Comparison of ENCODE assay signal across 7 mouse cellular contexts in genomic region chr6:29768791-29769441, GRCm38 (mm10). TPM values are rescaled to one million over a fixed set of nuclear protein-coding genes. Genes with fewer than 3 reads are reported as not detected.
DNase-seq lines count a peak whose midpoint lies in the region; ATAC-seq and TF ChIP-seq lines count a peak whose summit lies in the region.

No protein-coding gene starts in this region.

- no peaks in the 10 kb centered on the region for H3K36me3 ChIP-seq in heart, adult 2 months (ENCODE audit: control insufficient read depth, insufficient read depth, low read length)
- H3K36me3 ChIP-seq in kidney, embryonic 14.5 days (ENCODE audit: control insufficient read depth, insufficient read depth, low read length), result no peaks in the 10 kb centered on the region

- peak overlapping the region; percentile 95 for H3K4me3 ChIP-seq in heart, adult 2 months
- H3K4me3 ChIP-seq in kidney, embryonic 14.5 days (ENCODE audit: low read length), result peak overlapping the region; percentile 88

- TF ChIP-seq EP300 in heart, adult 2 months (IDR thresholded peaks at IDR 0.05; ENCODE audit: insufficient read depth, low read depth, low read length), result no peak

- peak; percentile 56 for DNase-seq in 416B (ENCODE audit: low read depth)
- peak; percentile 66 for DNase-seq in CD4-positive helper T cell, adult 2 months (ENCODE audit: low read depth, low spot score)
- peak; percentile 36 for DNase-seq in c-Kit-positive CD71-positive TER-119-positive erythroid progenitor cells, embryonic 14.5 days (ENCODE audit: low spot score)
- DNase-seq in heart, adult 2 months, result no peak
- peak; percentile 50 for DNase-seq in lung, postnatal 10 days
- peak; percentile 54 for DNase-seq in right cerebral cortex, postnatal 25 days

- peak; percentile 56; the same call in 1 of the 2 replicates for ATAC-seq in kidney, embryonic 14.5 days (ENCODE audit: low FRiP score, low TSS enrichment)

- TF ChIP-seq POLR2A in heart, adult 2 months (IDR thresholded peaks at IDR 0.05; ENCODE audit: insufficient read depth, low read depth, low read length), result no peak

- TF ChIP-seq CTCF in heart, adult 2 months (IDR thresholded peaks at IDR 0.05), result no peak

- H3K9ac ChIP-seq in heart, adult 2 months (ENCODE audit: low read depth, low read length), result peak overlapping the region; percentile 75
- peak overlapping the region; percentile 85 for H3K9ac ChIP-seq in kidney, embryonic 14.5 days (ENCODE audit: low read depth, low read length)

- H3K4me2 ChIP-seq in kidney, embryonic 14.5 days (replicated peaks; ENCODE audit: low read depth, low read length), result peak overlapping the region; percentile 75

- intact Hi-C loops in heart, adult 2 months (cut with DNase I), result loop anchor here (10.0 kb wide), 1 partner anchor 276 kb away; the partner anchor contains the start of gene Nrf1

- peak overlapping the region; percentile 62 for H3K27ac ChIP-seq in heart, adult 2 months
- peak overlapping the region; percentile 88 for H3K27ac ChIP-seq in kidney, embryonic 14.5 days (ENCODE audit: low read depth, low read length)

- H3K9me3 ChIP-seq in kidney, embryonic 14.5 days (ENCODE audit: control insufficient read depth, low read length), result no peaks in the 10 kb centered on the region

- under 1% methylated on average over 46 of the region's 50 CpGs for WGBS in heart, adult 2 months
- under 1% methylated on average over 48 of the region's 50 CpGs for WGBS in kidney, embryonic 14.5 days

- H3K79me2 ChIP-seq in heart, adult 2 months (replicated peaks; ENCODE audit: control insufficient read depth, insufficient read depth, low read length), result no peaks in the 10 kb centered on the region

- H3K4me1 ChIP-seq in heart, adult 2 months (ENCODE audit: control insufficient read depth, insufficient read depth, low read length), result peaks cover 2% of the 10 kb centered on the region
- 0 out of 2 replicates have a peak, but pooled peaks cover 3% of the 10 kb centered on the region for H3K4me1 ChIP-seq in kidney, embryonic 14.5 days (ENCODE audit: control insufficient read depth, insufficient read depth, low read length)

- no peaks in the 10 kb centered on the region for H3K27me3 ChIP-seq in heart, adult 2 months (ENCODE audit: control insufficient read depth, insufficient read depth, low read length)
- H3K27me3 ChIP-seq in kidney, embryonic 14.5 days (ENCODE audit: control insufficient read depth, insufficient read depth, low read length), result no peaks in the 10 kb centered on the region

RNA-seq across cellular contexts. Expression of gene Ahcyl2, which starts 1.1 kb away (rescaled TPM):
- 10 to 100 TPM; 14.7 to 15.6 TPM for total RNA-seq in heart, adult 2 months (2021)
- 10.5 and 16.2 TPM in 2 replicates for polyA plus RNA-seq in heart, adult 2 months (2012; rRNA removed)
- 13.7 and 17.2 TPM in 2 replicates for polyA plus RNA-seq in kidney, embryonic 14.5 days (2014; fragmentation: Nextera tagmentation; extraction: Ambion mirVana)

RNA-seq across cellular contexts. Expression of gene Smo, which starts 33.6 kb away (rescaled TPM):
- 1 to 10 TPM; 8.3 to 8.5 TPM for total RNA-seq in heart, adult 2 months (2021)
- 12.7 and 16.4 TPM in 2 replicates for polyA plus RNA-seq in heart, adult 2 months (2012; rRNA removed)
- polyA plus RNA-seq in kidney, embryonic 14.5 days (2014; fragmentation: Nextera tagmentation; extraction: Ambion mirVana), result 53.4 and 70.4 TPM in 2 replicates

Comparison
In these comparisons a context has a peak if more than half of its experiments do, and no peak if none do; other contexts are left out.
1. DNase-seq: peak in 416B (single experiment), CD4-positive helper T cell, adult 2 months (single experiment), c-Kit-positive CD71-positive TER-119-positive erythroid progenitor cells, embryonic 14.5 days (single experiment), lung, postnatal 10 days (single experiment) and right cerebral cortex, postnatal 25 days (single experiment); none in heart, adult 2 months (0 of 2).